Mouse (Mus musculus) hindbrain, embryonic 11.5 days (tissue): Measurements from ENCODE around the gene Gm49387. TPM values are rescaled to one million over a fixed set of nuclear protein-coding genes. Genes with fewer than 3 reads are reported as not detected.

ENCODE experiments used
- ATAC-seq: fragments of 200-750 bp; cut with Nextera tagmentation; 2 replicates; pipeline ENCODE4 v1.8.0; 2017; ENCODE audit warnings: mild to moderate bottlenecking, moderate TSS enrichment, moderate library complexity; ENCODE audit not compliant: low FRiP score
- DNase-seq: peaks from one replicate; pipeline ENCODE4 v3.0.0-alpha.2; 2015; ENCODE audit warnings: low spot score
- H3K27ac ChIP-seq: fragments of 300-500 bp; sonication (generic); 2 replicates; pipeline ENCODE4 v1.5.1; 2014; ENCODE audit warnings: mild to moderate bottlenecking, low read depth, low read length
- H3K27me3 ChIP-seq: fragments of 300-500 bp; sonication (generic); 2 replicates; pipeline ENCODE4 v1.6.1; 2014; ENCODE audit warnings: mild to moderate bottlenecking, low read length, moderate library complexity, mixed read lengths; ENCODE audit not compliant: control insufficient read depth, insufficient read depth
- H3K36me3 ChIP-seq: fragments of 300-500 bp; sonication (generic); 2 replicates; pipeline ENCODE4 v1.6.1; 2014; ENCODE audit warnings: mild to moderate bottlenecking, low read length, moderate library complexity, mixed read lengths; ENCODE audit not compliant: control insufficient read depth, insufficient read depth
- H3K4me1 ChIP-seq: fragments of 300-500 bp; sonication (generic); replicated peaks from 2 replicates; pipeline ENCODE4 v1.6.1; 2014; ENCODE audit warnings: low read length, mixed read lengths; ENCODE audit not compliant: control insufficient read depth, insufficient read depth
- H3K4me2 ChIP-seq: fragments of 300-500 bp; sonication (generic); replicated peaks from 2 replicates; pipeline ENCODE4 v1.6.1; 2014; ENCODE audit warnings: mild to moderate bottlenecking, low read depth, low read length
- H3K4me3 ChIP-seq: fragments of 300-500 bp; sonication (generic); 2 replicates; pipeline ENCODE4 v1.5.1; 2014; ENCODE audit warnings: low read depth, low read length
- H3K9ac ChIP-seq: fragments of 300-500 bp; sonication (generic); 2 replicates; pipeline ENCODE4 v1.6.1; 2014; ENCODE audit warnings: low read depth, low read length
- H3K9me3 ChIP-seq: fragments of 300-500 bp; sonication (generic); 2 replicates; pipeline ENCODE4 v1.6.1; 2016; ENCODE audit warnings: low read length; ENCODE audit not compliant: control insufficient read depth
- WGBS: fragments of 180-500 bp; shearing (Covaris S2); extraction: QIAGEN DNeasy Blood & Tissue Kit; methylation state at CpG from one replicate; pipeline ENCODE4 v1.1.7; 2014; 5-methylcytosine and 5-hydroxymethylcytosine counted together
- polyA plus RNA-seq: library from polyadenylated mRNA; unstranded; fragments of >200 nt; fragmentation: Nextera tagmentation; extraction: Ambion mirVana; gene quantifications from 2 replicates; pipeline ENCODE4 v1.2.1, GENCODE M21; 2014

Gm49387 gene
- polyA plus RNA-seq, 1 experiment from 2014 or later: 0.42 TPM

DNA sequence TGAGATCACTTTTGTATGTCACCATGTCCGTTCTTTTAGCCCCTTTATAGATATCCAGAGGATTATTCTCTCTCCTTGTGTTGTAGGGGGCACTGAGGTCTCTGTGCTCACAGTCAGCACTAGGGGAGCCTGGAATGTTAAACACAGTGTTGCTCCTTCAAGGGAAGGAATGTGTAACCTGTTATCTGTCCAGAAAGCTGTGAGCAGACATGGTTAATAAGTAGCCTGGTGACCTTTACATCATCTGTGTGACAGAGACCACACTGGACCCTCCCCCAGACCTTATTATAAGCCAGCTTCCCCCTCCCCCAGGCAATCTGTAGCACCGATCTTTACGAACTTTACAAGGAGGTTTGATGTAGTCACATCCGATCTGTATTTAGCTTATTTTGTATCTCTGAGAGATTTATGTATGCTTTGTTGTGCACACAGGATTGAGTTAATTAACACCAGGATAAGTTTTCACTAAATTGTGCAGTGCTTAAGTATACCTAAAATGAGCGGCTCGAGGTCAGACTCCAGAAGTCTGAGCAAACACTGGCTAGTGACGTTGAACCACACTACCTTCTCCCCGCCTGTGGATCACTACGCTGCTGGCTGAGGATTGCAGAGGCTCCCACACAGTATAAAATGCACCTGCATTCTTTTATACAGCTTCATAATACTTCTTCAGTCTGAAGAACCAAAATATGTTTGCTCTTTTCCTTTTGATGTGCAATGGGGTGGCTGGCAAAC, 75.0 kb downstream of the Gm49387 start:
- 74% methylated on average over 9 of the region's 9 CpGs for WGBS
- H3K4me2 ChIP-seq: no peak overlapping the region
- no peaks in the 10 kb centered on the region for H3K27me3 ChIP-seq
- no peak overlapping the region for H3K4me3 ChIP-seq
- DNase-seq (no peak), ATAC-seq (no peak)
- H3K4me1 ChIP-seq: no peaks in the 10 kb centered on the region; the same call in 1 of the 2 replicates
- H3K36me3 ChIP-seq: no peaks in the 10 kb centered on the region
- no peaks in the 10 kb centered on the region for H3K9me3 ChIP-seq
- H3K9ac ChIP-seq: no peak overlapping the region
- H3K27ac ChIP-seq: no peak overlapping the region

DNA sequence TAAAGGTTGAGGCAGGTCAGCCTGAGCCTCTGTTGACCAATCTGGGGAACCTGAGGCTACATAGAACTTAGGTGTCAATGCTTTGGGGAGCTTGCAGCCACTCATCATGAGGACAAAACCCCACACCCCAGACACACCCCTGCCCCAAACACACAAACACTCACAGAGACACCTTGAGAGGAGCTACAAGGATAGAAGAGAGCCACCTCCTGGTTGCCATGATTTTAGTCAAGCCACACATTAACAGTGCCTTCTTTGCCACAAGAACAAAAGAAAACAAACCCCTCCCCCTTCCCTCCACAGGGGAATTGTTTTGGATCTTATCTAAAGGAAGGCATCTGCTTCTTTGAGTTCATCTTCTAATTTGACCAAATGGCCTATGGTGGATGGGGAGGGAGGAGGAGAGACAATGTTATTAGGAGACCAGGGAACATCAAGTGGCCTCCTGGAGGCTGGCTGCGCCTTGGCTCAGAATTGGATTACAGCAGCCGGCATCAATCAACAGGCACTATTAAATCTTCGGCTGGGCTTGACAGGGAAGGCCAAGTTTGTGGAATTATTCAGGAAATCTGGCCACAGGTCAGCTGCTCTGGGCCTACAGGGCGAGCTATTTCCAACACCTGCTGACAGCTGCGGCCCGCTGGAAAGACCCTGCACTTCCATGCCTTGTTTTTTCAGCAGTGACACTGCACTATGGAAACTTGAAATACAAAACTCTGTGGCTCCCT, 76.1 kb downstream of the Gm49387 start:
- H3K36me3 ChIP-seq: no peaks in the 10 kb centered on the region
- no peak overlapping the region for H3K4me2 ChIP-seq
- ATAC-seq: no peak
- peak; percentile 44 for DNase-seq
- H3K9ac ChIP-seq: no peak overlapping the region
- no peak overlapping the region for H3K4me3 ChIP-seq
- no peaks in the 10 kb centered on the region for H3K27me3 ChIP-seq
- H3K4me1 ChIP-seq: no peaks in the 10 kb centered on the region; the same call in 1 of the 2 replicates
- H3K9me3 ChIP-seq: no peaks in the 10 kb centered on the region
- no peak overlapping the region for H3K27ac ChIP-seq
- 29% methylated on average over 6 of the region's 6 CpGs for WGBS

DNA sequence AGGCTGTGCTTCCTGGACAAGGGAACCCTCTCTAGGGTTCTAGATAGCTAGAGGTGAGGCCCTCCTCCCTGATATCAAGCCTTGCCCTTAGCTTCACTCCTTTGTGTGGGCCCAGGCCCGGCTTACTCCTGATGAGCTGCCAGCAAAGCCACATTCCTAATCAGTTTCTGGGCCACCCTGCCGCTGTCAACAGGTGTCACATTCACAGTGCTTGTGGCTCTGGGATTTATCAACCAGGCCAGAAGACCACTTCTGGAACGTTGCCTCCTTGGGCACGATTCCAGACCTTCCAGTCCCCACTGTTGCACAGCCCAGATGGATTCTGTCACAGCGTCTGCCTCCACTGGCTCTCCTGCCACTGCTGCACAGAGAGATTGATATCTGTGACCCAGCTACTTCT, 79.8 kb downstream of the Gm49387 start:
- H3K4me3 ChIP-seq: no peak overlapping the region

DNA sequence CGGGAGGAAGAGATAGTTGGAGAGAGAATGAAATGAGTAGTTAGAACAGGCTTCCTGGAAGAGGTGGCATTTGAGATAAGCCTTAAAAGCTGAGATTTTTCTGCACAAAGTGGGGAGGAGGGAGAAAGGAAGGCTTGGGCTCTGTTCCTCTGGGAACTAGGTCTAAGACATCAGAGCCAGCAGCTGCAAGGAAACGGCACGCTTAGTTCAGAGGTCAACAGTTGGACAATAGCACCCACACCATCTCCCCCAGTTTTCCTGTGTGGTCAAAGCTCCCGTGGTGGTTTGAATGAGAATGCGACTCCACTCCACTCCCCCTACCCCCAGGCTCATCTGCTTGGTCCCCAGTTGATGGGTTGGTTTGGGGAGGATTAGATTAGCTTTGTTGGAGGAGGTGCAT, 81.5 kb downstream of the Gm49387 start:
- Histone ChIP-seq H3K4me2 (no peak overlapping the region), H3K9ac (no peak overlapping the region), H3K4me1 (no peaks in the 10 kb centered on the region), H3K9me3 (no peaks in the 10 kb centered on the region), H3K27ac (no peak overlapping the region), H3K36me3 (no peaks in the 10 kb centered on the region), H3K4me3 (no peak overlapping the region), H3K27me3 (no peaks in the 10 kb centered on the region)
- ATAC-seq: no peak
- 62% methylated on average over 5 of the region's 5 CpGs for WGBS
- no peak for DNase-seq

More for the DNA sequence above, 79.8 kb downstream of the Gm49387 start:
- DNase-seq (no peak), ATAC-seq (no peak)
- Histone ChIP-seq H3K4me2 (no peak overlapping the region), H3K4me1 (no peaks in the 10 kb centered on the region; the same call in 1 of the 2 replicates), H3K36me3 (no peaks in the 10 kb centered on the region), H3K27ac (no peak overlapping the region), H3K27me3 (no peaks in the 10 kb centered on the region), H3K9ac (no peak overlapping the region), H3K9me3 (no peaks in the 10 kb centered on the region)
- 71% methylated on average over 5 of the region's 5 CpGs for WGBS

DNA sequence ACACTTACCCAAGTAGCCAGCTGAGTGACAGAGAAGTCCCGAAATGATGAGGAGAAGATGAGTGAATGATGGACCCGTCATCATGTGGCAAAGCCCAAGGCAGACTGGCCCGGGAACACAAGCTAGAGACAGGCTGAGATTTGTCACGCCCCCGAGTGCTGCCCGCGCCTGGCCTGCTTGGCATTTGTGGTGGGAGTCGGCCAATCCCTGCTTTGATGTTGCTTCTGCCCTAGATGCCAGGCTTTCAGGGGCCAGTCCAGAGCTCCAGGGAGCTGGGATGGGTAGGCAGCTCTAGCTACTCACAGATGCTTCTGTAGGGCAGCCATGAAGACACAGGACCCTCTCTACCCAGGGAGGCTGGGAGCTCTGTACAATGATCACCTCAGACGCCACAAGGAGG, 82.9 kb downstream of the Gm49387 start:
- DNase-seq (no peak), ATAC-seq (no peak)
- Histone ChIP-seq H3K27ac (no peak overlapping the region), H3K4me1 (no peaks in the 10 kb centered on the region), H3K27me3 (no peaks in the 10 kb centered on the region), H3K4me3 (no peak overlapping the region), H3K9ac (no peak overlapping the region), H3K36me3 (no peaks in the 10 kb centered on the region), H3K9me3 (no peaks in the 10 kb centered on the region), H3K4me2 (no peak overlapping the region)
- 78% methylated on average over 9 of the region's 9 CpGs for WGBS

DNA sequence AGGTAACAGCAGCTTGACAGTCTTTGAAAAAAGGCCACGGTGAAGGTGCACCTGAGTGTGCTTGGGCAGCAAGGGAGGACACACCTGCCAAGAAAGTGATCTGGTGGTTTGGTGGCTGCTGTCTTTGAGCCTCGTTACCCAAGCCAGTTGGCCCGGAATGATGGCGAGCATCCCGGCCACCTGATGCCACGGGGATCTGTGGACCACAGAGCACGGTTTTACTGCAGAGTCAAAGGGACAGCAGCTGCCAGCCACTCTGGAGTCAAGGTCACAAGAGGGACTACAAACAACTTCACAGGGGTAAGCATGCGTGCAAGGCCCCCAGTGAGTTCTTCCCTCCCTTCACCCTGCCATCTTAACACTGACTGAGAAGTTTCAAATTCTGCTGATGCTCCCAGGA, 83.4 kb downstream of the Gm49387 start:
- Histone ChIP-seq H3K36me3 (no peaks in the 10 kb centered on the region), H3K4me3 (no peak overlapping the region), H3K9ac (no peak overlapping the region), H3K27me3 (no peaks in the 10 kb centered on the region), H3K27ac (no peak overlapping the region), H3K9me3 (no peaks in the 10 kb centered on the region), H3K4me1 (no peaks in the 10 kb centered on the region), H3K4me2 (no peak overlapping the region)
- WGBS: 90% methylated on average over 8 of the region's 8 CpGs
- ATAC-seq: no peak
- no peak for DNase-seq

DNA sequence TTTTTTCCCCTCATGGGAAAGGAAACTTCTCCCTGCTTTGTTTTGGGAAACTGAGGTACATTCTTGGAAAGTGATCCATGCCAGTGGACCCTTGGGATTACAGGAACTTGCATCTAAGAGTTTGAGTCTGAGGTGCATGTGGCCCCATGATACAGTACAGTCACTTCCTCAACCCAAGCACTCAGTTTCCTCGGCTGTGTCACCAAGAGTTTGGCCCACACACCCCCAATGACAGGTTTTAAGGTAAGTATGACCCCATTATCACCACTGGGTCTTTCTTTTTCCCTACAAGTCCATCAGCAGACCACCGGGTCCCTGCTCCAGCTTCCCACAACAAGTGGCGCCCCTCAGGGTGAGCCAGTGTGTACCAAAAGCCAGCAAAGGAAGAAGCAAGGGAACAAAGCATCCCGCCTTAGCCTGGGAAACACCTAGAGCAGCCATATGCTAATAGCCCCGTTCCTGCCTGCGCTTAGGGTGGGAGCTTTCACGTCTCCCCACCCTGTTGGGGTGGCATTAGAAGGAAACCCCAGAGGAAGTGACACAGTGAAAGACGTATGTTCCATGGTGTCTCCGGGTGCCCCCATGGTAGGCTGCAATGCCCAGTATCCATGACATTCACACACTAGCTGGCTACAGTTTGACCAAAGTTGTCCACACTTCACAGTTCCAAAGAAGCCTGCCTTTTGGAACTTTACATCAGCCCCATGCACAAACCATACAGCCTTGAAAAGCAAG, 84.0 kb downstream of the Gm49387 start:
- Histone ChIP-seq H3K36me3 (no peaks in the 10 kb centered on the region), H3K27me3 (no peaks in the 10 kb centered on the region), H3K4me2 (no peak overlapping the region), H3K27ac (no peak overlapping the region), H3K9me3 (no peaks in the 10 kb centered on the region), H3K4me3 (no peak overlapping the region), H3K4me1 (no peaks in the 10 kb centered on the region), H3K9ac (no peak overlapping the region)
- no peak for ATAC-seq
- WGBS: 82% methylated on average over 9 of the region's 9 CpGs
- no peak for DNase-seq

DNA sequence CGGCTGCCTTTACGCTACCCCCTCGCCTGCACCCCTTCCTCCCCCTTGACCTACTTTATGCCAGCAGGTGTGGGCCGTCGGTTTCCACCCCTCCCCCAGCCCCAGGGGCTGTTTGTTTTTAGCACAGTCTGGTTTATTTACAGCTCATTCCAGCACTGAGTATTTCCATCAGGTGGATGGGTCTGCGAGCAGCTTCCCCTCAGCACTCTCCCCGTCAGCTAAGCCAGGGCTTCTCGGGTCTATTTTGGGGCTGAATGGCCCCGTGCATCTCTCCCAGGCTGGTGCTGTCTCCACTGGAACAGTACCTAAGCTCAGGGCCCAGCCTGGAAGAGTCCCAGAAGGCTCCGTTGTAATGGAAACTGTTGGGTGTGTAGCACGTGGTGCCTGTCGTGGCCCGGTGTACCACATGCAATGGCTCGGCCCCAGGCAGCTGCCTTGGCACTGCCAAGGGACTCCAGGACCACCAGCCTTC, 84.7 kb downstream of the Gm49387 start:
- DNase-seq (no peak), ATAC-seq (no peak)
- Histone ChIP-seq H3K4me3 (no peak overlapping the region), H3K27ac (no peak overlapping the region), H3K36me3 (no peaks in the 10 kb centered on the region), H3K4me1 (no peaks in the 10 kb centered on the region), H3K27me3 (no peaks in the 10 kb centered on the region), H3K9me3 (no peaks in the 10 kb centered on the region), H3K9ac (no peak overlapping the region), H3K4me2 (no peak overlapping the region)
- WGBS: 85% methylated on average over 14 of the region's 14 CpGs
